Mouse (Mus musculus) hematopoietic stem cell, adult 5-6 weeks (primary cell): ENCODE results near the gene Ubl4a. TPM values are rescaled to one million over a fixed set of nuclear protein-coding genes. Genes with fewer than 3 reads are reported as not detected.

ENCODE experiments used
- total RNA-seq: library from RNA; stranded (forward); fragments of 172-1452, 232-1000 nt; gene quantifications from 2 replicates; pipeline ENCODE4 v1.2.3, GENCODE M21; 2017

Ubl4a gene
- total RNA-seq, 1 experiment from 2014 or later, result 25.7 TPM

Other genes starting within 250 kb of the Ubl4a start
- not detected in 2 replicates for gene Opn1mw, start 245.8 kb downstream of the Ubl4a start, total RNA-seq
- 20.2 and 31.3 TPM in 2 replicates for gene Mecp2, start 237.9 kb downstream of the Ubl4a start, total RNA-seq
- gene Tex28, start 205.4 kb downstream of the Ubl4a start, total RNA-seq, result not detected in 2 replicates
- 0.50 and 0.56 TPM in 2 replicates for gene Tktl1, start 196.0 kb downstream of the Ubl4a start, total RNA-seq
- gene Flna, start 123.4 kb downstream of the Ubl4a start, total RNA-seq, result 446 and 476 TPM in 2 replicates
- gene Emd, start 118.5 kb downstream of the Ubl4a start, total RNA-seq, result 83.7 and 99.9 TPM in 2 replicates
- gene Rpl10, start 102.4 kb downstream of the Ubl4a start, total RNA-seq, result 1,106 and 1,575 TPM in 2 replicates
- 29.6 and 50.0 TPM in 2 replicates for gene Taz, start 91.3 kb downstream of the Ubl4a start, total RNA-seq
- 18.4 and 28.7 TPM in 2 replicates for gene Dnase1l1, start 90.9 kb downstream of the Ubl4a start, total RNA-seq
- gene Atp6ap1, start 76.1 kb downstream of the Ubl4a start, total RNA-seq, result 156 and 166 TPM in 2 replicates
- 34.8 and 61.8 TPM in 2 replicates for gene Gdi1, start 68.2 kb downstream of the Ubl4a start, total RNA-seq
- 36.0 and 53.9 TPM in 2 replicates for gene Fam50a, start 60.2 kb downstream of the Ubl4a start, total RNA-seq
- 6.0 and 6.2 TPM in 2 replicates for gene Plxna3, start 44.2 kb downstream of the Ubl4a start, total RNA-seq
- gene Lage3, start 19.6 kb downstream of the Ubl4a start, total RNA-seq, result 19.5 and 34.1 TPM in 2 replicates
- 9.7 and 11.3 TPM in 2 replicates for gene Slc10a3, start 131 bp upstream of the Ubl4a start, total RNA-seq
- 12.6 and 15.8 TPM in 2 replicates for gene Fam3a, start 20.1 kb upstream of the Ubl4a start, total RNA-seq
- 40.7 and 50.7 TPM in 2 replicates for gene Ikbkg, start 20.1 kb upstream of the Ubl4a start, total RNA-seq
- 54.5 and 63.1 TPM in 2 replicates for gene G6pdx, start 56.0 kb upstream of the Ubl4a start, total RNA-seq
- not detected in 2 replicates for gene Gm6880, start 108.2 kb upstream of the Ubl4a start, total RNA-seq
- gene Olfr1326-ps1, start 201.7 kb upstream of the Ubl4a start, total RNA-seq, result not detected in 2 replicates
- gene Olfr1325, start 219.5 kb upstream of the Ubl4a start, total RNA-seq, result not detected in 2 replicates